Mouse (Mus musculus): Measurements from ENCODE around the gene Fam124a.

DNA sequence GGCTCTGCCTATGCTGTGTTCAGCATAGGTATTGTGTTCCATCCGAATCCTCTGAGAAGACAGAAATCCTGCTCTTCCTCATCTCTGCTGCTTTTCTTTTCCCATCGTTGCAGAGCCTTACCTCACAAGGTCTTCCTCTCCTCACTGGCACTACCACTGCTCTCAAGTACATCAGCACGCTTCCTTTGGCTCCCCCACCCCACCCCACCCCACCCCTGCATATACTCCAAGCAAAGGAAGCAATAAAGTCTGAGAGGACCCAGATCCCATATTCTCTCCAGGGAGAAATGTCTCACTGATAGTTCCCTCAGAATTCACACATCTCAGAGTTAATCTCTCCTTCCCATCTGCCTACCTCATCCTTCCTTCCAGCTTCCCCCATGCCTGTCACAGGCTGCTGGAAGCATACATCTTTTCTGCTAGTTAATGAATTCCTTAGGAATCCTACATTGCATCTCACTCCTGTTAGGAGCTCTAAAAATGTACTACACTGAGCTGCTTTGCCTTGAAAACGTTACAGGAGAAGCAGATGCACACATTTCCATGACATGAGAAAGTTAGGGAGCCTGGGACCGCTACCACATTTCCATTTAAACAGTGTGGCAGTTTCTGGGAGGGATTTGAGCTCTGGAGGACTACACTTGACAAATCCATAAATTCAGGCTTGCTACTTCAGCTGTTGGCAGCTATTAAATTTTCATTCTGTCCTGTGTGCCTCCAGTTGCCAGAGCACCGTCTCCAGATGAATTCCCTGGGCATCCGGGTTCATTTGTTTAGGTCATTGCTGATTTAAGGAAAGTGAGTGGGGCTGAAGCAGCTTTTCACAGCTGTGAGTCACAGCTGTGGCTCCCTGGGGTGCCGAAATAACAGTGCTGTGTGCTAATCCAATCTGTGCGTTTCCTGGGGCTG lies 82.2 kb downstream of the Fam124a start:
- no peak for TF ChIP-seq POLR2A (IDR thresholded peaks at IDR 0.05; ENCODE audit: insufficient read depth, low read depth, low read length)
- no peak for TF ChIP-seq CTCF (IDR thresholded peaks at IDR 0.05; ENCODE audit: insufficient read depth, low read depth, low read length)
